Mouse (Mus musculus) small intestine, adult 2 months (tissue): ENCODE results near the gene Xkr8.

Source experiments
- CTCF ChIP-seq: fragments of 200-500 bp; IDR thresholded peaks from 2 replicates; pipeline ENCODE4 v1.5.1; 2012; ENCODE audit warnings: low read depth, mild to moderate bottlenecking, control low read depth, inconsistent platforms, low read length, moderate library complexity, mixed read lengths; ENCODE audit not compliant: insufficient replicate concordance, insufficient read length; ENCODE audit errors: extremely low read depth
- POLR2A ChIP-seq: fragments of 200-500 bp; IDR thresholded peaks from 2 replicates; pipeline ENCODE4 v1.6.1; 2012; ENCODE audit warnings: low read depth, mild to moderate bottlenecking, control low read depth, inconsistent platforms, low read length, moderate library complexity

- TF ChIP-seq CTCF (peak; percentile 51; the same call in 1 of the 2 replicates), POLR2A (peak; percentile 70; the same call in 1 of the 2 replicates)
Observed at GRCm38 (mm10) chr4:132756974-132757373, 24.6 kb upstream of the Xkr8 start, which contains the start of gene Smpdl3b.
